Mouse (Mus musculus) Patski (cell line): Measurements from ENCODE around the gene Tm4sf20. TPM values are rescaled to one million over a fixed set of nuclear protein-coding genes. Genes with fewer than 3 reads are reported as not detected.
A peak's percentile ranks its signal among the peaks of the same experiment; 100 is the strongest.

ENCODE experiments used
- ATAC-seq: fragments of 100-300 bp; one replicate; pipeline ENCODE4 v1.8.0; 2021
- CTCF ChIA-PET: fragments of 350-600 bp; sonication (Branson Sonifier 250); formaldehyde crosslinking; loops from one replicate; lab custom pipeline; 2022; ENCODE audit warnings: inconsistent platforms; lab: Charles Lee
- POLR2A ChIA-PET: fragments of 350-600 bp; sonication (Branson Sonifier 250); formaldehyde crosslinking; loops from one replicate; lab custom pipeline; 2022; ENCODE audit warnings: antibody characterized with exemption, inconsistent platforms; lab: Charles Lee
- DNase-seq: peaks from one replicate; pipeline ENCODE4 v3.0.0-alpha.2; 2011; ENCODE audit warnings: low read depth, low spot score
- H3K27me3 ChIP-seq: fragments of 371-371 bp; one replicate; pipeline ENCODE4 v1.5.1; 2021
- CTCF ChIP-seq: fragments of 100-300 bp; IDR thresholded peaks from one replicate; pipeline ENCODE4 v1.5.1; 2021
- in situ Hi-C: fragments of 300-500 bp; cut with MboI; formaldehyde crosslinking; loops from 3 replicates; pipeline ENCODE4 v1.11.1; 2018; ENCODE audit warnings: low pct_unique_long_range_greater_than_20kb, mixed read lengths
- polyA plus RNA-seq: library from polyadenylated mRNA; unstranded; gene quantifications from one replicate; pipeline ENCODE4 v1.2.3, GENCODE M21; 2021

The Tm4sf20 gene
- polyA plus RNA-seq, 1 experiment from 2014 or later = 0.06 TPM

DNA sequence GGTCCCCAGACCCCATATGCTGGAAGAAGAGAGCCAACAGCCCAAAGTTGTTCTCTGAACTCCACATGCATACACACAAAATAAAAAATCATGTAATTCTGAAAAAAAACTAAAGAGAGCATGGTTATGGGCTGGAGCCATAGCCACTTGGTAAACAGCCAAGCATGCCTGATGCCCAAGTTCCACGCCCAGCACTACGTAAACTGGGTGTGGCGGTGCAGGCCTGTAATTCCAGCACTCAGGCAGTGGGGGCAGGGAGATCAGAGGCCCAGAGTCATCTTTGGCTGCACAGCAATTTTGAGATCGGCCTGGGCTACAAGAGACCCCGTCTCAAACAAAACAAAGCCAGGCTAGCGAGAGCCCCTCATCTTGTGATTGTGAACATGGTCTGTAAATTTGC lies 17.3 kb upstream of the Tm4sf20 start:
- ChIA-PET POLR2A (no interaction called here), CTCF (interaction anchor here (2.6 kb wide), 2 partner anchors 11 to 202 kb away, joined by 11 to 19 read pairs; no protein-coding TSS in a partner anchor)
- no peak for TF ChIP-seq CTCF
- DNase-seq = no peak
- in situ Hi-C loops = loop anchor here (10.0 to 25.0 kb wide), 2 partner anchors 802 to 929 kb away; no protein-coding TSS in a partner anchor
- no peaks in the 10 kb centered on the region for H3K27me3 ChIP-seq
- ATAC-seq = no peak

DNA sequence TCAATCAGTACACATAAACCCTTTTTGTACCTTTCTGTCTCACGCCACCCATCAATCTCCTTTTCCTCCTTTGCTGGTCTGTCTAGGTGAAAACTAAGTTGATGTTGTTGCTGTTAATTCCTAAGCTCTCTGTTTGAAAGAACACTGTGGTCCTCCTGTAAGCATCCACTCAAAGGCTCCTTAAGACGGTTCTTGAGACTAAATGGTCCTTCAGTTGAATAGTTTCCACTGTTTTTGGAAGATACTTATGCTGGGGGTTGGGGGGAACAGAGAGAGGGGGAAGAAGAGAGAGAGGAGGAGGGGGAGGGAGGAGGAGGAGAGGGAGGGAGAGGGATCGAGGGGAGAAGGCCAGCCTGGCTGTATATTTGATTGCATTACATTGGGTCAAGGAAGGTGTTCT lies 15.3 kb upstream of the Tm4sf20 start:
- ChIA-PET POLR2A (no interaction called here), CTCF (interaction anchor here (1.6 kb wide), 1 partner anchor 20 kb away, joined by 4 read pairs; no protein-coding TSS in a partner anchor)
- no peak for TF ChIP-seq CTCF
- in situ Hi-C loops = loop anchor here (10.0 to 25.0 kb wide), 2 partner anchors 804 to 931 kb away; no protein-coding TSS in a partner anchor
- ATAC-seq (no peak), DNase-seq (no peak)
- H3K27me3 ChIP-seq = no peaks in the 10 kb centered on the region

DNA sequence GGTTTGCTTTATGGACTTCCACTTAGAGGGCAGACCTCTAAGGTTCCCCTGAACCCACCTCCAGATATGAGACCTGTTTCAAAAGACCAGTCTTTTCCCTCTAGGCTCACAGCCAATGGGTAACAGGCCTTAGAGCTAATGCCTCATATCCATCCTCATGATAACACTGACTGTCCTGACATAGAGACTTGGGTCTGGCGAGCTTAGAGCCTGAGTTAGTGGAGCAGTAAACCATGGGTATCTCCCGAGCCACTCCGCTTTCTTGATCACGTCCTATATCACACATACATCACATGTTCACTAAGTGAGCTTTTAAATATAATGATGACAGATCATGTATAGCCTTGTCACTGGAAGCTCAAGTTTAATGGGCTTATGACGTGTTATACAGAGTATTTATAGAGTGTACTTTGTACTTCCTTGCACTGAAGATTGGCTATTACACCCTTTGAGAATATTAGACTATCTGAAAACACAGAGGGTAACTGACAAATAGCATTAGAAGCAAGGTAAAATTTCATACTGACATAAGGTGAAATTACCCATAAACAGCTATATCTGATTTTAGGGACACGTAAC lies 11.2 kb upstream of the Tm4sf20 start:
- POLR2A ChIA-PET = no interaction called here
- CTCF ChIA-PET = interaction anchor here (0.9 to 1.6 kb wide), 5 partner anchors 8 to 208 kb away, joined by 3 to 4 read pairs (median 4); no protein-coding TSS in a partner anchor
- H3K27me3 ChIP-seq = no peaks in the 10 kb centered on the region
- ATAC-seq = no peak
- in situ Hi-C loops = loop anchor here (25.0 kb wide), 1 partner anchor 808 kb away; no protein-coding TSS in a partner anchor
- no peak for DNase-seq
- TF ChIP-seq CTCF = no peak

DNA sequence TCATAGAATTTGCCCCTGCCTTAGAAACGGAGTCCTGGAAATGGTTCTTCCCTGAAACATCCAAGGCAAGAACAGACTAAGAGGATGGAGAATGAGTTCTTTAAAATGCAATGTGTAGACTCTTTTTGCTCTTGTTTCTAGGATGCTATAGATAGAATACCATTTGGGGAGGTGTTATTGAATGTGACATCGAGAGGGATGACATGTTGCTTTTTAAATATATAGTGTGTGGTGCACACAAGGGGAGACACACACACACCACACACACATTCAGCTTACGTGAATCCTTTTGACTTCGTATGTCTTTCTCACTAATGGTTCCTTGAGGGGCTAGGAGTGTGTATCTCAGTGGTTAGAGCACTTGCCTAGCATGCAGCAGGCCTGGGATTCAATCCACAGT lies 7.0 kb upstream of the Tm4sf20 start:
- in situ Hi-C loops = loop anchor here (25.0 kb wide), 1 partner anchor 812 kb away; no protein-coding TSS in a partner anchor
- POLR2A ChIA-PET = no interaction called here
- CTCF ChIA-PET = no interaction called here
- no peak for ATAC-seq
- DNase-seq = no peak
- no peak for TF ChIP-seq CTCF
- no peaks in the 10 kb centered on the region for H3K27me3 ChIP-seq

DNA sequence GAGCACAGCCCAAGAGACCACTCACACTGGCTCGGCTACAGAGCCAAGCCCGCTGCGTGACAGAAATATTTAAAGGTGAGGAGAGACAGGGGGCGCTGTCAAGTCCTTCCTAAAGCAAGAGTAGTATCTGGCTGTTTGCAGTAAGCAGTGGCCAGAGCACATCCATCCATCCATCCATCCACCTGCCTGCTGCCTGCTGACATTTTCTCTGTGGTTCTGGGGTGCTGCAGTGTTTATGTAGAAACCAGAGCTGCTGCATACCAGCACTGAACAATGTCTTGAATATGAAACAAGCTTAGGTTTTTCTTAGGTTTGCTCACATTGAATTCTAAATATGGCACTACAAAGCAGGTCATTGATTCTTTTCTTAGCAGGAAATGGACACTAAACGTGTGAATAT lies 4.9 kb upstream of the Tm4sf20 start:
- POLR2A ChIA-PET = no interaction called here

DNA sequence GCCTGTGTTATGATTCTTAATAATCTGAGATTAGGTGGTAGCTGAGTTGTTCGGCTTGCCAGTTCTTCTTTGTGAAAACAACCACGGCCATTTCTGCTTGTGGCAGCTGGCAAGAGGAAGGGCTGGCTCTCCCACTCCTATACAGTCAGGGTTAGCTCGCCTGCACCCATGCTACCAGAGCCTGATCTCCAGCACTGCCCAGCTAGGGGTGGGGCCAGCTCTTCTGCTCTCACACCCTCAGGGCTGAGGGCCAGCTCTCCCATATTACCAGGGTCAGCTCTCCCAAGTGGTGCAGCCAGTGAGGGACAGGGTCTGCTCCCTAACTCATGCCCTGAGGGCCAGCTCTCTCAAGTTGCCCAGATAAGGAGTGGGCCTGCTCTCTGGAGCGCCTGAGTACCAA lies 4.2 kb upstream of the Tm4sf20 start:
- in situ Hi-C loops = no loop called here
- POLR2A ChIA-PET = interaction anchor here (0.6 kb wide), 1 partner anchor 129 kb away, joined by 3 read pairs; no protein-coding TSS in a partner anchor
- TF ChIP-seq CTCF = no peak
- H3K27me3 ChIP-seq = no peaks in the 10 kb centered on the region
- ATAC-seq (no peak), DNase-seq (no peak)
- CTCF ChIA-PET = no interaction called here

More for the DNA sequence above, 4.9 kb upstream of the Tm4sf20 start:
- TF ChIP-seq CTCF = no peak
- H3K27me3 ChIP-seq = no peaks in the 10 kb centered on the region
- DNase-seq (no peak), ATAC-seq (no peak)
- in situ Hi-C loops = no loop called here
- CTCF ChIA-PET = no interaction called here

DNA sequence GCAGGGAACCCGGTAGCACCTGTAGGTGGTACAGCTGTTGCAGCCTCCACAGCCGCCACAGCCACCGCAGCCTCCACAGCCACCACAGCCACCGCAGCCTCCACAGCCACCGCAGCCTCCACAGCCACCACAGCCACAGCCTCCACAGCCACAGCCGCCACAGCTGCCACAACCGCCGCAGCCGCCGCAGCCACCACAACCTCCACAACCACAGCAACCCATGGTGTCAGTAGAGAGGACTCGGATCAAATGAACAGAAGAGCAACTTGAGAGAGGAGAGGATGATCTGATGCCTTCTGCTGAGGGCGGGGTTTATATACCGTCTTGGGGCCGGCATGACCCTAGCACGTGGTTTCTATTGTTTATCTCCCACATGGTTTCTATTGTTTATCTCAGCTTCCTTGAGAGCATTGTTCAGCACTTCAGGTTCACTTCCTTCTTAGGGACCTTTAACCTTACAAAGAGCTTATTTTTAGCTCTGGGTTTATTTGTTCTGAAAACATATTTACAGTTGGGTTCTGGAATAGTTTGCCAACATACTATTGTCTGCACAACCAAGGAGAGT lies 2.8 kb upstream of the Tm4sf20 start, which contains the start of gene Gm47791:
Gene Gm47791 (minus strand): TSS at position 222 of the 565 bp plus-strand sequence.
- ATAC-seq (no peak), DNase-seq (no peak)
- H3K27me3 ChIP-seq = no peaks in the 10 kb centered on the region
- TF ChIP-seq CTCF = no peak
- in situ Hi-C loops = no loop called here
- CTCF ChIA-PET = no interaction called here
- POLR2A ChIA-PET = no interaction called here

DNA sequence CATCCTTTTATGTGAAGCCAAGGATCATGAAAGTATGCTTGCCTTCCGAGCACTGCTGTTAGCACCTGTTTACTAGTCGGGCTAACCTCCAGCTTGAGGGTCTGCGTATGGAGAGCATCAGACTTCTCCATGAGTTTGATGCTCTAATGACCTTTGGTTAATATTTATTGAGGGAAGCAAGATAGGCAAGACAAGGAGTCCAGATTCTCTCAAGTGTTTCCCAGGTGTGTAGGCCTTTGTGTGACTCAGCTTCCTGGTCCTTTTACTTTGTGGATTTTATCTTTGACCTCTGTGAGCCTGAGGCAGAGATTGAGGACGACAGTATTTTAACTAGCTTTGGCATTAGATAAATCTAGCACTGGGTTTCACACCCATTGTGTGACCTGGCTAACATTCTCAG lies 1.6 kb downstream of the Tm4sf20 start:
- no peak for TF ChIP-seq CTCF
- ATAC-seq = no peak
- no peak for DNase-seq
- in situ Hi-C loops = no loop called here
- H3K27me3 ChIP-seq = no peaks in the 10 kb centered on the region
- ChIA-PET CTCF (no interaction called here), POLR2A (no interaction called here)

DNA sequence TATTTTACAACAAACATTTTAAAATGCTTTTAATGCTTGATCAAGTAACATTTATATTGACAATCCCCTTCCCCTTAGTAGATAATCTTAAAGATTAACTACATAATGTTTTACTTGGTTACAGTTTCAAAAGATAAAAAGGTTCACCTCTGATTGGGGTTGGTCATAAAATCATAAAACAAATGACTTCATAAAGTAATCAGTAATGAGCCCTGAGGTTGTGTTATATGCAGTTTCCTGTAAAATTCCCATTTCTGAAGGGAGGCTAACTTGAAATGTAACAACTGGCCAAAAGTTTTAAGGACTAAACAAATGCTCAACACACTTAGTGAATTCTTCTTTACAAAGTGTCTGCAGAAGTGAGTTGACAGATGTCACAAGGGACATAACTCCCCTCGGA lies 2.0 kb downstream of the Tm4sf20 start:
- TF ChIP-seq CTCF = no peak
- CTCF ChIA-PET = interaction anchor here (0.6 to 0.7 kb wide), 2 partner anchors 49 to 72 kb away, joined by 3 read pairs; no protein-coding TSS in a partner anchor
- no peak for DNase-seq
- POLR2A ChIA-PET = no interaction called here
- no peak for ATAC-seq
- in situ Hi-C loops = no loop called here
- H3K27me3 ChIP-seq = no peaks in the 10 kb centered on the region

DNA sequence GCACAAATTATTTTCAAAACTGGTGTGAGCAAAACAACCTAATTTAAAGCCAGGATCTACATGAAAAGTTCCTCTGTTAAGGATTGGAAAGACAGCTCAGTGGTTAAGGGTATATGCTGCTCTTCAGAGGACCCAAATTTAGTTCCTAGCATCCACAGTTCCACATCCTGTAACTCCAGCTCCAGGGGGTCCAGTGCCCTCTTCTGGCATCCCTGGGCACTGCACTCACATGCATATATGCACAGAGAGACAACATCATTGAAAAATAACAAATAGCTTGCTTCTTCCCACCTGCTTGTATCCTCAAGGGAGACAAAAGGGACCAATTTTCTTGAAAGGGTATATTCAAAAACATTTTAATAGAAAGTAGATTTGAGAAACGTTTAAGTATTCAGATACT lies 6.0 kb downstream of the Tm4sf20 start:
- in situ Hi-C loops = no loop called here
- no peaks in the 10 kb centered on the region for H3K27me3 ChIP-seq
- DNase-seq = no peak
- TF ChIP-seq CTCF = peak; percentile 57
- ChIA-PET POLR2A (no interaction called here), CTCF (no interaction called here)
- ATAC-seq = no peak
